Mouse (Mus musculus) stomach, postnatal 0 days (tissue): ENCODE data around the gene Ankrd2.

ENCODE experiments used
- CTCF ChIP-seq: IDR thresholded peaks from 2 replicates; pipeline ENCODE4 v1.5.1; 2016; ENCODE audit warnings: antibody characterized with exemption, low read depth, mild to moderate bottlenecking, moderate library complexity
- EP300 ChIP-seq: optimal IDR thresholded peaks from 2 replicates; pipeline ENCODE3; 2016; ENCODE audit warnings: antibody characterized with exemption

DNA sequence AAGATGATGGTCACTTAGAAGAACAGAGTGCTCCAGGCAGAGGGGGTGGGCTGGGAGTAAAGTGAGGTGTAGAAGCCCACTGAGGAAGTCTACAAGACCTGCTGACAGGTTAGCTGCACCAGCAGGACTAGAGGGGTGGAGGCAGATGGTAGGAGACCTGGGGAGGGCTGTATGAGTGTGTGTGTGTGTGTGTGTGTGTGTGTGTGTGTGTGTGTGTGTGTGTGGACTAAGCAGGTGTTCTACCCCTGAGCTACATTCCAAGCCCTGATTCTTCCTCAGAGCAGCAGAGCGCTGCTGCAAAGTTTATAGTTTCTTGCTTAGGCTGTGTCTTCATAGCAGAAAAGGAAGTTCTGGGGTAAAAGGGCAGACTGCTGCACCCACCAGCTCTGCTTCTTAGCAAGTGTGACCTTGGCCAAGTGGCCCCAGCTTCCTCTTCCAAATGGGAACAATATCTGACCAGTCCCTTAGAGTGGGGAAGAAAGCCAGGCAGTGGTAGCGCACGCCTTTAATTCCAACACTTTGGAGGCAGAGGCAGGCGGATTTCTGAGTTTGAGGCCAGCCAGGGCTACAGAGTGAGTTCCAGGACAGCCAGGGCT lies 36.0 kb upstream of the Ankrd2 start:
- TF ChIP-seq EP300 (no peak), CTCF (no peak)
